Mouse (Mus musculus) heart, embryonic 16.5 days (tissue): ENCODE measurements at regions not wholly inside any gene's neighbourhood (a gene's known extent, or its start where the extent isn't known, plus 50 kb on each side); places are given as distances from the start of the nearest gene placed in this dataset.

Experiments used
- ATAC-seq: fragments of 200-750 bp; cut with Nextera tagmentation; replicated peaks from 2 replicates; pipeline ENCODE4 v1.8.0; 2017; ENCODE audit warnings: moderate number of reproducible peaks; ENCODE audit not compliant: insufficient read depth, low FRiP score; ENCODE audit errors: extremely low read depth
- H3K27ac ChIP-seq: fragments of 300-500 bp; sonication (generic); 2 replicates; pipeline ENCODE4 v1.5.1; 2014; ENCODE audit warnings: mild to moderate bottlenecking, low read length, control low read depth, moderate library complexity
- H3K27me3 ChIP-seq: fragments of 300-500 bp; sonication (generic); 2 replicates; pipeline ENCODE4 v1.6.1; 2014; ENCODE audit warnings: low read length, mixed read lengths; ENCODE audit not compliant: control insufficient read depth, insufficient read depth
- H3K36me3 ChIP-seq: fragments of 300-500 bp; sonication (generic); 2 replicates; pipeline ENCODE4 v1.6.1; 2014; ENCODE audit not compliant: control insufficient read depth, insufficient read depth
- H3K4me1 ChIP-seq: fragments of 300-500 bp; sonication (generic); 2 replicates; pipeline ENCODE4 v1.6.1; 2014; ENCODE audit warnings: low read length, mixed read lengths; ENCODE audit not compliant: control insufficient read depth, insufficient read depth
- H3K4me2 ChIP-seq: fragments of 300-500 bp; sonication (generic); 2 replicates; pipeline ENCODE4 v1.6.1; 2014; ENCODE audit warnings: low read depth, mild to moderate bottlenecking, control low read depth, low read length
- H3K4me3 ChIP-seq: fragments of 300-500 bp; sonication (generic); 2 replicates; pipeline ENCODE4 v1.5.1; 2014; ENCODE audit warnings: mild to moderate bottlenecking, control low read depth, low read length
- H3K9ac ChIP-seq: fragments of 300-500 bp; sonication (generic); 2 replicates; pipeline ENCODE4 v1.6.1; 2014; ENCODE audit warnings: low read length, control low read depth
- H3K9me3 ChIP-seq: fragments of 300-500 bp; sonication (generic); replicated peaks from 2 replicates; pipeline ENCODE4 v1.6.1; 2016; ENCODE audit warnings: low read length; ENCODE audit not compliant: control insufficient read depth
- WGBS: fragments of 180-500 bp; shearing (Covaris S2); extraction: QIAGEN DNeasy Blood & Tissue Kit; methylation state at CpG from one replicate; pipeline ENCODE4 v1.1.7; 2014; 5-methylcytosine and 5-hydroxymethylcytosine counted together

- Histone ChIP-seq H3K9ac (no peak overlapping the region), H3K27ac (no peak overlapping the region), H3K4me3 (no peak overlapping the region), H3K4me1 (peaks cover 7% of the 10 kb centered on the region; the same call in 1 of the 2 replicates), H3K36me3 (no peaks in the 10 kb centered on the region), H3K9me3 (no peaks in the 10 kb centered on the region), H3K27me3 (no peaks in the 10 kb centered on the region), H3K4me2 (no peak overlapping the region)
- WGBS = 68% methylated on average over 6 of the region's 6 CpGs
- no peak for ATAC-seq
These were observed 75.6 kb downstream of the Wdr5 start for GRCm38 (mm10) chr2:27590511-27590910.

- Histone ChIP-seq H3K9ac (no peak overlapping the region), H3K27me3 (no peaks in the 10 kb centered on the region), H3K4me1 (peaks cover 7% of the 10 kb centered on the region; the same call in 1 of the 2 replicates), H3K4me3 (no peak overlapping the region), H3K36me3 (no peaks in the 10 kb centered on the region), H3K27ac (no peak overlapping the region), H3K9me3 (no peaks in the 10 kb centered on the region), H3K4me2 (no peak overlapping the region)
- WGBS = 87% methylated on average over 5 of the region's 5 CpGs
- no peak for ATAC-seq
These were observed 76.7 kb downstream of the Wdr5 start for GRCm38 (mm10) chr2:27591668-27592067.

GRCm38 (mm10) chr2:27593338-27593737, 78.4 kb downstream of the Wdr5 start:
- no peaks in the 10 kb centered on the region for H3K27me3 ChIP-seq
- 39% methylated on average over 10 of the region's 10 CpGs for WGBS
- H3K36me3 ChIP-seq = no peaks in the 10 kb centered on the region
- peaks cover 6% of the 10 kb centered on the region; the same call in 1 of the 2 replicates for H3K9me3 ChIP-seq
- no peak overlapping the region for H3K4me2 ChIP-seq
- peaks cover 7% of the 10 kb centered on the region; the same call in 1 of the 2 replicates for H3K4me1 ChIP-seq
- H3K9ac ChIP-seq = 0 out of 2 replicates have a peak overlapping the region, but pooled peaks have one; percentile 10
- H3K27ac ChIP-seq = peak overlapping the region; percentile 47
- ATAC-seq = peak; percentile 43; the same call in 1 of the 2 replicates
- H3K4me3 ChIP-seq = no peak overlapping the region

GRCm38 (mm10) chr2:27595251-27595650, 80.3 kb downstream of the Wdr5 start:
- H3K9ac ChIP-seq = no peak overlapping the region
- H3K9me3 ChIP-seq = peaks cover 6% of the 10 kb centered on the region; the same call in 1 of the 2 replicates
- no peak overlapping the region for H3K27ac ChIP-seq
- ATAC-seq = no peak
- 78% methylated on average over 4 of the region's 4 CpGs for WGBS
- no peaks in the 10 kb centered on the region for H3K27me3 ChIP-seq
- no peak overlapping the region for H3K4me2 ChIP-seq
- peaks cover 7% of the 10 kb centered on the region; the same call in 1 of the 2 replicates for H3K4me1 ChIP-seq
- H3K4me3 ChIP-seq = no peak overlapping the region
- no peaks in the 10 kb centered on the region for H3K36me3 ChIP-seq

GRCm38 (mm10) chr2:27596217-27596616, 80.0 kb upstream of the Rxra start:
- 29% methylated on average over 2 of the region's 2 CpGs for WGBS
- H3K27me3 ChIP-seq = no peaks in the 10 kb centered on the region

GRCm38 (mm10) chr2:27596966-27597365, 79.3 kb upstream of the Rxra start:
- peaks cover 6% of the 10 kb centered on the region; the same call in 1 of the 2 replicates for H3K9me3 ChIP-seq
- H3K4me3 ChIP-seq = no peak overlapping the region
- H3K36me3 ChIP-seq = no peaks in the 10 kb centered on the region
- H3K4me1 ChIP-seq = peaks cover 7% of the 10 kb centered on the region; the same call in 1 of the 2 replicates
- no peak overlapping the region for H3K9ac ChIP-seq
- no peak for ATAC-seq
- H3K27me3 ChIP-seq = no peaks in the 10 kb centered on the region
- H3K27ac ChIP-seq = no peak overlapping the region
- no peak overlapping the region for H3K4me2 ChIP-seq
- 77% methylated on average over 1 of the region's 1 CpGs for WGBS

More at GRCm38 (mm10) chr2:27596217-27596616, 80.0 kb upstream of the Rxra start:
- Histone ChIP-seq H3K4me3 (no peak overlapping the region), H3K9me3 (peaks cover 6% of the 10 kb centered on the region; the same call in 1 of the 2 replicates), H3K4me1 (peaks cover 7% of the 10 kb centered on the region; the same call in 1 of the 2 replicates), H3K9ac (no peak overlapping the region), H3K36me3 (no peaks in the 10 kb centered on the region), H3K27ac (no peak overlapping the region), H3K4me2 (no peak overlapping the region)
- no peak for ATAC-seq

GRCm38 (mm10) chr2:27597901-27598300, 78.3 kb upstream of the Rxra start:
- Histone ChIP-seq H3K27ac (no peak overlapping the region), H3K9ac (no peak overlapping the region), H3K36me3 (no peaks in the 10 kb centered on the region), H3K4me3 (no peak overlapping the region), H3K27me3 (no peaks in the 10 kb centered on the region), H3K9me3 (peaks cover 6% of the 10 kb centered on the region; the same call in 1 of the 2 replicates), H3K4me1 (peaks cover 7% of the 10 kb centered on the region; the same call in 1 of the 2 replicates), H3K4me2 (no peak overlapping the region)
- no peak for ATAC-seq
- 84% methylated on average over 4 of the region's 4 CpGs for WGBS

- Histone ChIP-seq H3K27ac (no peak overlapping the region), H3K9ac (no peak overlapping the region), H3K4me1 (peaks cover 3% of the 10 kb centered on the region; the same call in 1 of the 2 replicates), H3K27me3 (no peaks in the 10 kb centered on the region), H3K9me3 (peaks cover 6% of the 10 kb centered on the region; the same call in 1 of the 2 replicates), H3K36me3 (no peaks in the 10 kb centered on the region), H3K4me3 (no peak overlapping the region), H3K4me2 (no peak overlapping the region)
- WGBS = 82% methylated on average over 8 of the region's 8 CpGs
- ATAC-seq = peak; percentile 16; the same call in 1 of the 2 replicates
These were observed 77.0 kb upstream of the Rxra start for GRCm38 (mm10) chr2:27599061-27599768.

GRCm38 (mm10) chr2:27599769-27600167, 76.5 kb upstream of the Rxra start:
- WGBS = 68% methylated on average over 4 of the region's 4 CpGs
- H3K4me1 ChIP-seq = peaks cover 3% of the 10 kb centered on the region; the same call in 1 of the 2 replicates
- H3K36me3 ChIP-seq = no peaks in the 10 kb centered on the region
- H3K9me3 ChIP-seq = peaks cover 6% of the 10 kb centered on the region; the same call in 1 of the 2 replicates
- H3K9ac ChIP-seq = no peak overlapping the region
- H3K4me2 ChIP-seq = no peak overlapping the region
- no peak for ATAC-seq
- no peaks in the 10 kb centered on the region for H3K27me3 ChIP-seq
- H3K4me3 ChIP-seq = no peak overlapping the region
- H3K27ac ChIP-seq = no peak overlapping the region
